Mouse (Mus musculus): ENCODE measurements at regions not wholly inside any gene's neighbourhood (a gene's known extent, or its start where the extent isn't known, plus 50 kb on each side); places are given as distances from the start of the nearest gene placed in this dataset.

- ATAC-seq (replicated peaks; ENCODE audit: poor library complexity, severe bottlenecking), result no peak
These were observed 181.8 kb downstream of the Fam169b start for GRCm38 (mm10) chr7:68455451-68455850.

GRCm38 (mm10) chr7:68453028-68453692 is 179.5 kb downstream of the Fam169b start:
- ATAC-seq (replicated peaks; ENCODE audit: poor library complexity, severe bottlenecking), result no peak

DNA sequence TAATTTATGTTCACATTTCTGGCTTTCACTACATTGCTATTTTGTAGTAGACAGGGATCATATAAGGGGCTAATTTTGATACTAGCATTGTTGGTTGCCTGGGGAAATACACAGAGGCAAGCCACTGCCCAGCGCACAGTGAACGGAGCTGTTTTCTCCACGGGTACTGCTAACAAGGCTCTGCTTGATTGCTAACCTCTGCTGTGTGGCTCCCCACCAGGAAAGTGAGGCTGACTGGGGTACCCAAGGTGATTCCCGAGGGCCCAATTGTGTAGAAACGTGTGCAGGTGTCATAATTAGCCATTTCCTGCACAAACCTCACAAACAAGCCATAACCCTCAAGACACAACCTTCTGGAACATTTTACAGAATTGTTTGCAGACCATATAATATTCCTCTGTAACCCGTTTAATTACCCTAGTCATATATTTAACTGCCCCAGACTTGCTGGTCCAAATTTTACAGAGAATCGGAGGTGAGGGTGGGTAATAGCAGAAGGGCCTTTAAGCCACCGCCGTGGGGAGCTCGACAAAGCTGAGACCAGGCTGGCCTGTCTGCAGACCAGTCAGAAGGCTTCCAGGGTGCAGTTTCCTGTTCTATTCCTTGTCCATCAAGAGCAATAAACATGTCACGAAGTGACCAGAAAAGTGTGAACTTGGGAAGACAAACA is 170.9 kb downstream of the Fam169b start:
- no peak for ATAC-seq (replicated peaks; ENCODE audit: poor library complexity, severe bottlenecking)

DNA sequence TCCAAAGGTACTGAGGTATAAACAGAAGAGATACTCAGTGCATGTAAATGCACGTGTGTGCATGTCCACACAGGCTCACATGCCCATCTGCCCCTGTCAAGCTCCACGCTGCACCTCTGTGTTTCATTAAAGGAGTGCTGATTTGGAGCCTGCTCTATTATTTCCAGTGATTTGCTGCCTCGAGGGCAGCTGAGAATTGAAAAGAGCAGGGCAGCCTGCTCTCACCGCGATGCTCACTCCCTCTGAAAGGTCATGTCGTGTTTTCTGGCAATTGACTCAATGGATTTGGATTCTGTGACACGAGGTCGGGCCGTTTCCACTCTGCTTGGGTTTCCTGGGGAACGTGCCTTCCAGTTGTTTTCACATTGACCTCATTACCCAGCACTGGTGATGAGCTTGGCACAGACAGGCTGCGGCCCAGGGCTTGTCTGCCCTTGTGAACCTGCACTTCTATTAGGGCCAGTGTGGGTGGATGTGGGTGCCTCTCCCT is 167.1 kb downstream of the Fam169b start:
- ATAC-seq (replicated peaks; ENCODE audit: poor library complexity, severe bottlenecking), result no peak

DNA sequence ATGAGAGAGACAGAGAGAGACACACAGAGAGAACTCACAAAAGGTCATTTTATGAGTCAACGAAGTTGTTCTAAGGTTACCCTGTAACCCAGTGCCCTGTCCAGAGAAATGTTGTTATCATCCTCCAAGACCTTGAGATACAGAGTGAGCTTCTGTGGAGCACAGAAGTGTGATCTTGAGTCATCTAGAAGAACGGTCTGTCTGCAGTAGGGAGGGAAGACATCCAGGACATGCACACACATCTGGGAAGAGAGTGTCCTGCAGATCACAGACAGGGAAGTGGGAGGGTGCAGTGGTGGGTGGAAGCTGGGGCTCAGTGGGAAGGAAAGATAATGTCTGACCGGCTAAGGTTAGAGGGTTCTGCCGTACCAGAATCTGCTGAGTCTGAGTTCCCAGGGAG is 155.3 kb downstream of the Fam169b start:
- no peak for ATAC-seq (replicated peaks; ENCODE audit: poor library complexity, severe bottlenecking)

- no peak for ATAC-seq (replicated peaks; ENCODE audit: poor library complexity, severe bottlenecking)
These were observed 142.3 kb downstream of the Fam169b start for GRCm38 (mm10) chr7:68415890-68416289.

DNA sequence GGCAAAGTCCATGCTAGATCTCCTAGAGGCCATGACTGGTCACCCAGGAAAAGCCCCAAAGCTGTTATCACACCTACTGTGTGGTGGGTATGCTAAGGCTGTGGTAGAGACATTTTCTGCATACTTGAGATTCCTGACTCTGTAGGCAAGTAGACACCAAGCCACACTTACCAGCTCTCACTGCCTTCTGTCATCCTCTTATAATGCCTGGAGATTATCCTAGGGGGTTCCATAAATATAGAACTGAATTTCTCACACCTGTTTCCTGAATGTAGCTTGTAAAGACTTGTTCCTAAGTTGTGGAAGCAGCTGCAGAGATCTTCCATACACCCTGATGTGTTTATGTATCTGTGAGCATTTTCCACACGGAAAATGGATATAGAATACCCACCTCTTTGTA is 139.1 kb downstream of the Fam169b start:
- no peak for ATAC-seq (replicated peaks; ENCODE audit: poor library complexity, severe bottlenecking)

Measured in granulocyte monocyte progenitor cell, adult 5-6 weeks (primary cell).